Mouse (Mus musculus) CH12.LX (cell line): Measurements from ENCODE around the gene Ctnna2. TPM values are rescaled to one million over a fixed set of nuclear protein-coding genes. Genes with fewer than 3 reads are reported as not detected.

Experiments used
- DNase-seq: peaks from one replicate; pipeline ENCODE4 v3.0.0-alpha.2; 2013; ENCODE audit errors: extremely low read depth
- H3K27ac ChIP-seq: 2 replicates; pipeline ENCODE4 v1.5.1; 2012; ENCODE audit warnings: low read depth, mild to moderate bottlenecking, control low read depth, moderate library complexity; ENCODE audit not compliant: insufficient read depth
- H3K27me3 ChIP-seq: replicated peaks from 2 replicates; pipeline ENCODE3; 2012; ENCODE audit warnings: inconsistent platforms
- H3K36me3 ChIP-seq, 2 experiments: replicated peaks in 1 of 2; 2 replicates each; pipeline versions ENCODE3 to v1.6.1; 2012; ENCODE audit warnings: inconsistent platforms in 1 of 2, low read length in 1 of 2, mild to moderate bottlenecking in 1 of 2, mixed read lengths in 1 of 2, moderate library complexity in 1 of 2; ENCODE audit not compliant: control insufficient read depth in 1 of 2, insufficient read depth in 1 of 2
- H3K4me1 ChIP-seq, 2 experiments: 2 replicates each; pipeline ENCODE4 v1.6.1; 2012; ENCODE audit warnings: inconsistent platforms in 1 of 2, moderate library complexity in 1 of 2; ENCODE audit not compliant: insufficient read depth in 2 of 2, control insufficient read depth in 1 of 2
- H3K4me2 ChIP-seq: 2 replicates; pipeline ENCODE4 v1.6.1; 2012; ENCODE audit warnings: low read depth, mild to moderate bottlenecking, control low read depth; ENCODE audit not compliant: poor library complexity, insufficient read depth, severe bottlenecking
- H3K4me3 ChIP-seq, 3 experiments: fragments of 150-350 bp in 1 of 3; sonication (generic) in 1 of 3; replicated peaks in 1 of 3; 2 replicates each; pipeline versions ENCODE3 to v1.5.1; 2011 to 2012; ENCODE audit warnings: low read depth in 2 of 3, low read length in 2 of 3, mild to moderate bottlenecking in 2 of 3, moderate library complexity in 2 of 3, control low read depth in 1 of 3, improper control_type of control experiment in 1 of 3, inconsistent platforms in 1 of 3, mixed read lengths in 1 of 3; ENCODE audit not compliant: poor library complexity in 1 of 3
- H3K79me2 ChIP-seq: replicated peaks from 2 replicates; pipeline ENCODE4 v1.6.1; 2012; ENCODE audit warnings: mild to moderate bottlenecking, moderate library complexity; ENCODE audit not compliant: control insufficient read depth, poor library complexity, insufficient read depth, severe bottlenecking; ENCODE audit errors: extremely low read depth
- H3K9ac ChIP-seq: 2 replicates; pipeline ENCODE4 v1.6.1; 2012; ENCODE audit warnings: low read depth, mild to moderate bottlenecking, control low read depth, moderate library complexity; ENCODE audit not compliant: insufficient read depth
- H3K9me3 ChIP-seq: replicated peaks from 2 replicates; pipeline ENCODE3; 2012; ENCODE audit warnings: low read length, inconsistent platforms, mixed read lengths
- CHD1 ChIP-seq: IDR thresholded peaks from 2 replicates; pipeline ENCODE4 v1.6.1; 2012; ENCODE audit warnings: low read depth, low read length, improper control_type of control experiment, inconsistent platforms
- CHD2 ChIP-seq: IDR thresholded peaks from 2 replicates; pipeline ENCODE4 v1.6.1; 2011; ENCODE audit warnings: low read length, improper control_type of control experiment
- CTCF ChIP-seq, 2 experiments: IDR thresholded peaks in 1 of 2; conservative IDR thresholded peaks in 1 of 2; 2 replicates each; pipeline ENCODE4 v1.5.1; 2011 to 2012; ENCODE audit warnings: low read depth in 2 of 2, low read length in 2 of 2, improper control_type of control experiment in 1 of 2, inconsistent platforms in 1 of 2, mild to moderate bottlenecking in 1 of 2, moderate library complexity in 1 of 2
- E2F4 ChIP-seq: IDR thresholded peaks from 2 replicates; pipeline ENCODE4 v1.6.1; 2011; ENCODE audit warnings: low read depth, low read length, improper control_type of control experiment; ENCODE audit not compliant: insufficient replicate concordance
- ELF1 ChIP-seq: IDR thresholded peaks from 2 replicates; pipeline ENCODE4 v1.6.1; 2014; ENCODE audit warnings: low read depth, mild to moderate bottlenecking, inconsistent platforms, low read length, improper control_type of control experiment
- EP300 ChIP-seq: IDR thresholded peaks from 2 replicates; pipeline ENCODE4 v1.6.1; 2011; ENCODE audit warnings: low read length, improper control_type of control experiment
- ETS1 ChIP-seq: conservative IDR thresholded peaks from 2 replicates; pipeline ENCODE4 v1.6.1; 2012; ENCODE audit warnings: low read depth, mild to moderate bottlenecking, inconsistent platforms, low read length, improper control_type of control experiment, moderate library complexity
- GABPA ChIP-seq: IDR thresholded peaks from 2 replicates; pipeline ENCODE4 v1.6.1; 2012; ENCODE audit warnings: low read depth, low read length, improper control_type of control experiment, inconsistent platforms; ENCODE audit not compliant: insufficient replicate concordance
- HCFC1 ChIP-seq: IDR thresholded peaks from 2 replicates; pipeline ENCODE4 v1.6.1; 2012; ENCODE audit warnings: low read depth, mild to moderate bottlenecking, inconsistent platforms, low read length, improper control_type of control experiment
- IRF4 ChIP-seq: IDR thresholded peaks from 2 replicates; pipeline ENCODE4 v1.6.1; 2014; ENCODE audit warnings: low read depth, mild to moderate bottlenecking, inconsistent platforms, low read length, improper control_type of control experiment
- JUN ChIP-seq: IDR thresholded peaks from 2 replicates; pipeline ENCODE4 v1.6.1; 2011; ENCODE audit warnings: low read depth, mild to moderate bottlenecking, low read length, improper control_type of control experiment, moderate library complexity; ENCODE audit not compliant: insufficient read depth
- JUND ChIP-seq: conservative IDR thresholded peaks from 2 replicates; pipeline ENCODE4 v1.6.1; 2011; ENCODE audit warnings: low read depth, low read length, improper control_type of control experiment
- MAX ChIP-seq: IDR thresholded peaks from 2 replicates; pipeline ENCODE4 v1.6.1; 2011; ENCODE audit warnings: low read length, improper control_type of control experiment
- MEF2A ChIP-seq: IDR thresholded peaks from 2 replicates; pipeline ENCODE4 v1.6.1; 2014; ENCODE audit warnings: low read depth, mild to moderate bottlenecking, inconsistent platforms, low read length, improper control_type of control experiment, borderline replicate concordance
- MXI1 ChIP-seq: IDR thresholded peaks from 2 replicates; pipeline ENCODE4 v1.6.1; 2011; ENCODE audit warnings: mild to moderate bottlenecking, low read depth, low read length, improper control_type of control experiment
- MYC ChIP-seq: IDR thresholded peaks from 2 replicates; pipeline ENCODE4 v1.6.1; 2011; ENCODE audit warnings: low read depth, mild to moderate bottlenecking, improper control_type of control experiment, low read length
- PAX5 ChIP-seq: IDR thresholded peaks from 2 replicates; pipeline ENCODE4 v1.6.1; 2012; ENCODE audit warnings: low read length, inconsistent platforms, mixed read lengths
- POLR2A ChIP-seq: IDR thresholded peaks from 2 replicates; pipeline ENCODE4 v1.6.1; 2011; ENCODE audit warnings: low read depth, mild to moderate bottlenecking, improper control_type of control experiment, low read length
- POLR2AphosphoS2 ChIP-seq: IDR thresholded peaks from 2 replicates; pipeline ENCODE4 v1.6.1; 2011; ENCODE audit warnings: low read depth, low read length, improper control_type of control experiment
- RAD21 ChIP-seq: IDR thresholded peaks from 2 replicates; pipeline ENCODE4 v1.6.1; 2011; ENCODE audit warnings: low read depth, mild to moderate bottlenecking, low read length, improper control_type of control experiment, moderate library complexity
- RCOR1 ChIP-seq: conservative IDR thresholded peaks from 2 replicates; pipeline ENCODE4 v1.6.1; 2012; ENCODE audit warnings: low read depth, mild to moderate bottlenecking, inconsistent platforms, low read length, improper control_type of control experiment
- TBP ChIP-seq: conservative IDR thresholded peaks from 2 replicates; pipeline ENCODE4 v1.6.1; 2011; ENCODE audit warnings: low read depth, low read length, improper control_type of control experiment
- UBTF ChIP-seq: IDR thresholded peaks from 2 replicates; pipeline ENCODE4 v1.6.1; 2012; ENCODE audit warnings: low read depth, mild to moderate bottlenecking, inconsistent platforms, low read length, improper control_type of control experiment, moderate library complexity
- USF2 ChIP-seq: conservative IDR thresholded peaks from 2 replicates; pipeline ENCODE4 v1.6.1; 2011; ENCODE audit warnings: low read depth, low read length, improper control_type of control experiment
- ZC3H11A ChIP-seq: IDR thresholded peaks from 2 replicates; pipeline ENCODE4 v1.6.1; 2012; ENCODE audit warnings: low read depth, mild to moderate bottlenecking, inconsistent platforms, low read length, improper control_type of control experiment
- ZMIZ1 ChIP-seq: IDR thresholded peaks from 2 replicates; pipeline ENCODE4 v1.6.1; 2012; ENCODE audit warnings: low read depth, mild to moderate bottlenecking, inconsistent platforms, low read length, improper control_type of control experiment
- ZNF384 ChIP-seq: IDR thresholded peaks from 2 replicates; pipeline ENCODE4 v1.6.1; 2012; ENCODE audit warnings: low read depth, low read length, improper control_type of control experiment, inconsistent platforms
- dilution Hi-C: fragments of 300-500 bp; cut with MboI; formaldehyde crosslinking; loops from 2 replicates; pipeline ENCODE4 v1.14.3; 2020; ENCODE audit warnings: low sequenced_read_pairs; ENCODE audit not compliant: extremely low pct_unique_long_range_greater_than_20kb, extremely low pct_ligation_motif_present
- in situ Hi-C: fragments of 300-500 bp; cut with MboI; formaldehyde crosslinking; loops from 3 replicates; pipeline ENCODE4 v1.14.3; 2019; ENCODE audit warnings: low sequenced_read_pairs, low pct_ligation_motif_present, low pct_unique_long_range_greater_than_20kb, mixed read lengths
- polyA plus RNA-seq: library from polyadenylated mRNA; unstranded; fragments of >175 nt; gene quantifications from 2 replicates; pipeline ENCODE4 v1.2.1, GENCODE M21; 2012; ENCODE audit warnings: low read depth; ENCODE audit not compliant: insufficient read length
- total RNA-seq, 2 experiments: library from RNA; depleted of rRNA; stranded (reverse); fragments of 300-350 nt in 1 of 2; fragments of >200 nt in 1 of 2; gene quantifications; 2 replicates each; pipeline ENCODE4 v1.2.3; 2012 to 2014

Ctnna2 gene
- total and polyA plus RNA-seq, 3 experiments, result not detected

DNA sequence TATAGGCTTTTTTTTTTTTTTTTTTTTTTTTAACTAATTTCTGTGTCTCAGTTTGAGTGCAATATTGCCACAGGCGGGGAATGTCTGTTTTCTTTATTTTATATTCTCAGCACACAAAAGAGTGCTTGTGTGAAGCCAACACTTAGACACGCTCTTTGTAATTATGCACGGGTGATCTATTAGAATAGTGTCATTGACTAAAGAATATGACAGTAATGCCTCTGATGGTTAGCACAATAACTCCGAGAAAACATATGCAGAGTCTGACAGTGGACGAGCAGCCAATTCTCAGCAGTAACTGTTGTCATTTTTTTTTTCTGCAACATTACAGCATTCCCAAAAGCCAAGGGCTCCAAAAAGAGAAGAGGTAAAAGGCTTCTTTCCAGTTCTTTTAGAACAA is 234.1 kb downstream of the Ctnna2 start:
- Histone ChIP-seq H3K27ac (no peak overlapping the region), H3K27me3 (no peaks in the 10 kb centered on the region), H3K9ac (no peak overlapping the region), H3K4me3 (no peak overlapping the region), H3K79me2 (no peaks in the 10 kb centered on the region), H3K4me1 (no peaks in the 10 kb centered on the region), H3K36me3 (no peaks in the 10 kb centered on the region), H3K9me3 (peaks cover 44% of the 10 kb centered on the region), H3K4me2 (no peak overlapping the region)
- in situ Hi-C loops, result no loop called here
- TF ChIP-seq POLR2AphosphoS2, result no peak
- no peak for TF ChIP-seq POLR2A
- TF ChIP-seq JUND, result no peak
- no peak for TF ChIP-seq CHD1
- no peak for TF ChIP-seq HCFC1
- no peak for TF ChIP-seq IRF4
- no peak for TF ChIP-seq MXI1
- no peak for TF ChIP-seq RCOR1
- no peak for TF ChIP-seq ELF1
- TF ChIP-seq EP300, result no peak
- TF ChIP-seq CTCF (conservative IDR thresholded peaks at IDR 0.05 in 1 of 2, IDR thresholded peaks at IDR 0.05 in 1 of 2; ENCODE audit: low read depth in 2 of 2, low read length in 2 of 2), result no peak
- no peak for TF ChIP-seq PAX5
- no peak for TF ChIP-seq ZC3H11A
- no peak for TF ChIP-seq TBP
- no peak for TF ChIP-seq UBTF
- TF ChIP-seq MEF2A, result no peak
- no peak for TF ChIP-seq RAD21
- TF ChIP-seq CHD2, result no peak
- TF ChIP-seq GABPA, result no peak
- DNase-seq, result no peak
- dilution Hi-C loops, result no loop called here

DNA sequence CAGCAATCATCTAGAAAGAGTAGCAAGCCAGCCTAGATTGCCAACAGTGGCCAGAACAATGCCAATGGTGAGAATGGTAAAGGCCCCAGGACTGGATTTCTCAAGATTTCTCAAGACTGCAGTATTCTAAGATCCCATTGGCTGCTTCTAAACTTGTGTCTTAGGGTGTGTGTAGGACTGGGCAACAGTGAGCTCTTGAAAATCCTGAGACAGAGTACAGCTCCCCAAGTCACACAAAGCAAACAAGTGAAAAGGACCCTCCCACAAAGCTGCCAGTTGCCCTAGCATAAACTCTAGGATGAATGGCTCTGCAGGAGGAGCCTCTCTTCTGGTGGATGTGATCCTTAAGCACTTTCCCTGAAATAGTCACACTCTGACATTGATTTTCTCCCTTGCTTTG is 235.8 kb downstream of the Ctnna2 start:
- Histone ChIP-seq H3K27ac (no peak overlapping the region), H3K36me3 (no peaks in the 10 kb centered on the region), H3K4me1 (no peaks in the 10 kb centered on the region), H3K79me2 (no peaks in the 10 kb centered on the region), H3K4me3 (no peak overlapping the region), H3K4me2 (no peak overlapping the region), H3K9ac (no peak overlapping the region)
- DNase-seq, result no peak
- in situ Hi-C loops (no loop called here), dilution Hi-C loops (no loop called here)
- TF ChIP-seq JUND (no peak), ETS1 (no peak), ZNF384 (no peak), USF2 (no peak), CTCF (conservative IDR thresholded peaks at IDR 0.05 in 1 of 2, IDR thresholded peaks at IDR 0.05 in 1 of 2; ENCODE audit: low read depth in 2 of 2, low read length in 2 of 2) (no peak), ZMIZ1 (no peak), ELF1 (no peak), UBTF (no peak), E2F4 (no peak), MYC (no peak), JUN (no peak), MAX (no peak), MXI1 (no peak), GABPA (no peak), MEF2A (no peak)
- TF ChIP-seq, all 38 proteins: peak for 0
- H3K27me3 ChIP-seq, result no peaks in the 10 kb centered on the region
- H3K9me3 ChIP-seq, result peaks cover 41% of the 10 kb centered on the region
